Mouse (Mus musculus): ENCODE results near the gene Apba3. TPM values are rescaled to one million over a fixed set of nuclear protein-coding genes. Genes with fewer than 3 reads are reported as not detected.

Gene Apba3
- polyA plus RNA-seq, 1 experiment = 32.8 TPM

GRCm38 (mm10) chr10:81297246-81297645 is 30.5 kb downstream of the Apba3 start:
- Histone ChIP-seq H3K4me1 (ENCODE audit: control insufficient read depth, insufficient read depth, low read length) (peaks cover 39% of the 10 kb centered on the region), H3K27ac (ENCODE audit: control insufficient read depth, insufficient read depth, low read depth, low read length, poor library complexity) (peak overlapping the region; percentile 93), H3K4me3 (replicated peaks; ENCODE audit: control insufficient read depth, low read depth, low read length) (no peak overlapping the region)
- 26% methylated on average over 6 of the region's 6 CpGs for WGBS
- TF ChIP-seq POLR2A (IDR thresholded peaks at IDR 0.05; ENCODE audit: borderline replicate concordance, control insufficient read depth, low read depth, low read length) (no peak), CTCF (IDR thresholded peaks at IDR 0.05; ENCODE audit: control insufficient read depth, insufficient read depth, low read length) (no peak)

GRCm38 (mm10) chr10:81297845-81298244 is 31.1 kb downstream of the Apba3 start:
- Histone ChIP-seq H3K4me3 (replicated peaks; ENCODE audit: control insufficient read depth, low read depth, low read length) (peak overlapping the region; percentile 13), H3K4me1 (ENCODE audit: control insufficient read depth, insufficient read depth, low read length) (peaks cover 39% of the 10 kb centered on the region), H3K27ac (ENCODE audit: control insufficient read depth, insufficient read depth, low read depth, low read length, poor library complexity) (peak overlapping the region; percentile 93)
- WGBS = 8% methylated on average over 10 of the region's 10 CpGs
- TF ChIP-seq CTCF (IDR thresholded peaks at IDR 0.05; ENCODE audit: control insufficient read depth, insufficient read depth, low read length) (no peak), POLR2A (IDR thresholded peaks at IDR 0.05; ENCODE audit: borderline replicate concordance, control insufficient read depth, low read depth, low read length) (peak; percentile 56; the same call in 1 of the 2 replicates)

- peak overlapping the region; percentile 19 for H3K4me3 ChIP-seq (replicated peaks; ENCODE audit: control insufficient read depth, low read depth, low read length)
These were observed 31.8 kb downstream of the Apba3 start for GRCm38 (mm10) chr10:81298369-81299100.

GRCm38 (mm10) chr10:81299585-81300351 is 33.0 kb downstream of the Apba3 start:
- WGBS = 65% methylated on average over 14 of the region's 14 CpGs
- no peak for TF ChIP-seq POLR2A (IDR thresholded peaks at IDR 0.05; ENCODE audit: borderline replicate concordance, control insufficient read depth, low read depth, low read length)
- TF ChIP-seq CTCF (IDR thresholded peaks at IDR 0.05; ENCODE audit: control insufficient read depth, insufficient read depth, low read length) = no peak
- Histone ChIP-seq H3K4me3 (replicated peaks; ENCODE audit: control insufficient read depth, low read depth, low read length) (no peak overlapping the region), H3K4me1 (ENCODE audit: control insufficient read depth, insufficient read depth, low read length) (peaks cover 45% of the 10 kb centered on the region), H3K27ac (ENCODE audit: control insufficient read depth, insufficient read depth, low read depth, low read length, poor library complexity) (peak overlapping the region; percentile 93)

More at GRCm38 (mm10) chr10:81298369-81299100, 31.8 kb downstream of the Apba3 start:
- no peak for TF ChIP-seq CTCF (IDR thresholded peaks at IDR 0.05; ENCODE audit: control insufficient read depth, insufficient read depth, low read length)
- 0 out of 2 replicates have a peak, but pooled peaks have one; percentile 28 for TF ChIP-seq POLR2A (IDR thresholded peaks at IDR 0.05; ENCODE audit: borderline replicate concordance, control insufficient read depth, low read depth, low read length)
- Histone ChIP-seq H3K27ac (ENCODE audit: control insufficient read depth, insufficient read depth, low read depth, low read length, poor library complexity) (peak overlapping the region; percentile 93), H3K4me1 (ENCODE audit: control insufficient read depth, insufficient read depth, low read length) (peaks cover 44% of the 10 kb centered on the region)
- WGBS = 29% methylated on average over 17 of the region's 17 CpGs

- Histone ChIP-seq H3K4me3 (replicated peaks; ENCODE audit: control insufficient read depth, low read depth, low read length) (no peak overlapping the region), H3K27ac (ENCODE audit: control insufficient read depth, insufficient read depth, low read depth, low read length, poor library complexity) (peak overlapping the region; percentile 93; the same call in 1 of the 2 replicates)
- WGBS = 87% methylated on average over 9 of the region's 9 CpGs
These were observed 33.7 kb downstream of the Apba3 start for GRCm38 (mm10) chr10:81300352-81300907.

GRCm38 (mm10) chr10:81301321-81301720 is 34.6 kb downstream of the Apba3 start:
- H3K27ac ChIP-seq (ENCODE audit: control insufficient read depth, insufficient read depth, low read depth, low read length, poor library complexity) = no peak overlapping the region
- peaks cover 37% of the 10 kb centered on the region for H3K4me1 ChIP-seq (ENCODE audit: control insufficient read depth, insufficient read depth, low read length)
- TF ChIP-seq CTCF (IDR thresholded peaks at IDR 0.05; ENCODE audit: control insufficient read depth, insufficient read depth, low read length) = no peak
- TF ChIP-seq POLR2A (IDR thresholded peaks at IDR 0.05; ENCODE audit: borderline replicate concordance, control insufficient read depth, low read depth, low read length) = no peak
- WGBS = 73% methylated on average over 9 of the region's 9 CpGs
- H3K4me3 ChIP-seq (replicated peaks; ENCODE audit: control insufficient read depth, low read depth, low read length) = no peak overlapping the region

More at GRCm38 (mm10) chr10:81300352-81300907, 33.7 kb downstream of the Apba3 start:
- no peak for TF ChIP-seq POLR2A (IDR thresholded peaks at IDR 0.05; ENCODE audit: borderline replicate concordance, control insufficient read depth, low read depth, low read length)
- no peak for TF ChIP-seq CTCF (IDR thresholded peaks at IDR 0.05; ENCODE audit: control insufficient read depth, insufficient read depth, low read length)
- H3K4me1 ChIP-seq (ENCODE audit: control insufficient read depth, insufficient read depth, low read length) = peaks cover 43% of the 10 kb centered on the region

- Histone ChIP-seq H3K4me1 (ENCODE audit: control insufficient read depth, insufficient read depth, low read length) (peaks cover 34% of the 10 kb centered on the region), H3K4me3 (replicated peaks; ENCODE audit: control insufficient read depth, low read depth, low read length) (no peak overlapping the region), H3K27ac (ENCODE audit: control insufficient read depth, insufficient read depth, low read depth, low read length, poor library complexity) (no peak overlapping the region)
- 69% methylated on average over 4 of the region's 4 CpGs for WGBS
- TF ChIP-seq CTCF (IDR thresholded peaks at IDR 0.05; ENCODE audit: control insufficient read depth, insufficient read depth, low read length) (no peak), POLR2A (IDR thresholded peaks at IDR 0.05; ENCODE audit: borderline replicate concordance, control insufficient read depth, low read depth, low read length) (no peak)
These were observed 35.5 kb downstream of the Apba3 start for GRCm38 (mm10) chr10:81302288-81302687.

- TF ChIP-seq CTCF (IDR thresholded peaks at IDR 0.05; ENCODE audit: control insufficient read depth, insufficient read depth, low read length) (no peak), POLR2A (IDR thresholded peaks at IDR 0.05; ENCODE audit: borderline replicate concordance, control insufficient read depth, low read depth, low read length) (no peak)
- WGBS = 24% methylated on average over 14 of the region's 14 CpGs
- H3K4me3 ChIP-seq (replicated peaks; ENCODE audit: control insufficient read depth, low read depth, low read length) = no peak overlapping the region
- no peak overlapping the region for H3K27ac ChIP-seq (ENCODE audit: control insufficient read depth, insufficient read depth, low read depth, low read length, poor library complexity)
- H3K4me1 ChIP-seq (ENCODE audit: control insufficient read depth, insufficient read depth, low read length) = peaks cover 33% of the 10 kb centered on the region
These were observed 36.0 kb downstream of the Apba3 start for GRCm38 (mm10) chr10:81302781-81303218.
